7 mouse cellular contexts compared by ENCODE assay signal in genomic region chr11:102295598-102296471, GRCm38 (mm10). TPM values are rescaled to one million over a fixed set of nuclear protein-coding genes. Genes with fewer than 3 reads are reported as not detected.
DNase-seq lines count a peak whose midpoint lies in the region; ATAC-seq and TF ChIP-seq lines count a peak whose summit lies in the region.

No protein-coding gene starts in this region.

- ATAC-seq in embryonic facial prominence, embryonic 15.5 days (ENCODE audit: insufficient number of reproducible peaks, low FRiP score, low TSS enrichment, low read depth): peak; percentile 48

- dilution Hi-C loops in CH12.LX (cut with MboI; ENCODE audit: extremely low pct_ligation_motif_present, extremely low pct_unique_long_range_greater_than_20kb, low sequenced_read_pairs): no loop called here

- peak overlapping the region; percentile 86 for H3K27ac ChIP-seq in CH12.LX (ENCODE audit: insufficient read depth, low read depth)
- H3K27ac ChIP-seq in embryonic facial prominence, embryonic 15.5 days (replicated peaks): peak overlapping the region; percentile 99
- peak overlapping the region; percentile 98 for H3K27ac ChIP-seq in hindbrain, embryonic 10.5 days
- peak overlapping the region; percentile 85 for H3K27ac ChIP-seq in liver, adult 2 months (replicated peaks; ENCODE audit: insufficient read depth, low read depth, low read length)

- no peak for TF ChIP-seq RAD21 in CH12.LX (IDR thresholded peaks at IDR 0.05; ENCODE audit: low read depth, low read length)

- H3K4me2 ChIP-seq in CH12.LX (ENCODE audit: insufficient read depth, low read depth, poor library complexity, severe bottlenecking) (peak overlapping the region; percentile 80), myocyte (ENCODE audit: low read depth) (peak overlapping the region; percentile 92)
- peak overlapping the region; percentile 87 for H3K4me2 ChIP-seq in embryonic facial prominence, embryonic 15.5 days (replicated peaks)

- H3K27me3 ChIP-seq in CH12.LX (replicated peaks) (no peaks in the 10 kb centered on the region), myocyte (ENCODE audit: control insufficient read depth, insufficient read depth, insufficient read length) (no peaks in the 10 kb centered on the region)
- no peaks in the 10 kb centered on the region for H3K27me3 ChIP-seq in embryonic facial prominence, embryonic 15.5 days
- no peaks in the 10 kb centered on the region for H3K27me3 ChIP-seq in hindbrain, embryonic 10.5 days (ENCODE audit: insufficient read depth, poor library complexity, severe bottlenecking)
- H3K27me3 ChIP-seq in liver, adult 2 months (ENCODE audit: control insufficient read depth, insufficient read depth, low read length): no peaks in the 10 kb centered on the region

- no peak for TF ChIP-seq EP300 in CH12.LX (IDR thresholded peaks at IDR 0.05; ENCODE audit: low read length)

- TF ChIP-seq CTCF in CH12.LX (conservative IDR thresholded peaks at IDR 0.05 in 1 of 2, IDR thresholded peaks at IDR 0.05 in 1 of 2; ENCODE audit: low read depth in 2 of 2, low read length in 2 of 2): no peak
- no peak for TF ChIP-seq CTCF in liver, adult 2 months (IDR thresholded peaks at IDR 0.05; ENCODE audit: low read depth, low read length)

- TF ChIP-seq POLR2A in CH12.LX (IDR thresholded peaks at IDR 0.05; ENCODE audit: low read depth, low read length) (peak; percentile 6; the same call in 1 of the 2 replicates), myocyte (IDR thresholded peaks at IDR 0.05; ENCODE audit: insufficient read length, low read depth) (no peak)
- peak; percentile 24; the same call in 1 of the 2 replicates for TF ChIP-seq POLR2A in liver, adult 2 months (IDR thresholded peaks at IDR 0.05; ENCODE audit: extremely low read depth, insufficient read depth, low read length)

- H3K4me3 ChIP-seq in CH12.LX (replicated peaks in 1 of 3; ENCODE audit: low read depth in 2 of 3, low read length in 2 of 3, poor library complexity in 1 of 3) (peak overlapping the region; percentile 82 to 93 (median 88)), myocyte (peak overlapping the region; percentile 56)
- peak overlapping the region; percentile 80 for H3K4me3 ChIP-seq in embryonic facial prominence, embryonic 15.5 days (replicated peaks)
- H3K4me3 ChIP-seq in hindbrain, embryonic 10.5 days: peak overlapping the region; percentile 84
- peak overlapping the region; percentile 92 for H3K4me3 ChIP-seq in liver, adult 2 months (ENCODE audit: insufficient read depth, low read depth, low read length)

- peaks cover 13% of the 10 kb centered on the region for H3K79me2 ChIP-seq in CH12.LX (replicated peaks; ENCODE audit: control insufficient read depth, extremely low read depth, insufficient read depth, poor library complexity, severe bottlenecking)
- H3K79me2 ChIP-seq in liver, adult 2 months (ENCODE audit: control insufficient read depth, insufficient read depth, low read length): peaks cover 16% of the 10 kb centered on the region; the same call in 1 of the 2 replicates
- H3K79me2 ChIP-seq in myocyte (ENCODE audit: control insufficient read depth, insufficient read depth): peaks cover 9% of the 10 kb centered on the region

- peaks cover 30 to 42% of the 10 kb centered on the region in 2 experiments for H3K36me3 ChIP-seq in CH12.LX (replicated peaks in 1 of 2; ENCODE audit: control insufficient read depth in 1 of 2, insufficient read depth in 1 of 2, low read length in 1 of 2)
- peaks cover 33% of the 10 kb centered on the region for H3K36me3 ChIP-seq in embryonic facial prominence, embryonic 15.5 days
- peaks cover 42% of the 10 kb centered on the region for H3K36me3 ChIP-seq in hindbrain, embryonic 10.5 days
- peaks cover 12% of the 10 kb centered on the region for H3K36me3 ChIP-seq in liver, adult 2 months (ENCODE audit: control insufficient read depth, insufficient read depth, low read length)
- H3K36me3 ChIP-seq in myocyte (ENCODE audit: control insufficient read depth, insufficient read depth): peaks cover 22% of the 10 kb centered on the region

- DNase-seq in CH12.LX (ENCODE audit: extremely low read depth) (peak; percentile 58), ZHBTc4 (ENCODE audit: low read depth, low spot score) (peak; percentile 58)
- peak; percentile 81 for DNase-seq in hindbrain, embryonic 10.5 days (ENCODE audit: low spot score)
- no peak for DNase-seq in liver, adult 2 months (ENCODE audit: extremely low read depth, low read depth, low spot score)
- peak; percentile 73 to 84 for DNase-seq in thymus, postnatal 36 days

- peaks cover 12 to 47% of the 10 kb centered on the region in 2 experiments for H3K4me1 ChIP-seq in CH12.LX (ENCODE audit: control insufficient read depth in 1 of 2, insufficient read depth in 2 of 2)
- H3K4me1 ChIP-seq in embryonic facial prominence, embryonic 15.5 days: peaks cover 25% of the 10 kb centered on the region
- H3K4me1 ChIP-seq in hindbrain, embryonic 10.5 days (replicated peaks): peaks cover 43% of the 10 kb centered on the region
- H3K4me1 ChIP-seq in liver, adult 2 months (ENCODE audit: control insufficient read depth, insufficient read depth, low read length): peaks cover 14% of the 10 kb centered on the region

- WGBS in embryonic facial prominence, embryonic 15.5 days: under 1% methylated on average over 45 of the region's 73 CpGs
- under 1% methylated on average over 44 of the region's 73 CpGs for WGBS in hindbrain, embryonic 10.5 days
- under 1% methylated on average over 42 of the region's 73 CpGs for WGBS in liver, adult 2 months

- peak overlapping the region; percentile 95 for H3K9ac ChIP-seq in CH12.LX (ENCODE audit: insufficient read depth, low read depth)
- H3K9ac ChIP-seq in embryonic facial prominence, embryonic 15.5 days: peak overlapping the region; percentile 82
- peak overlapping the region; percentile 96 for H3K9ac ChIP-seq in liver, adult 2 months (ENCODE audit: low read depth, low read length)

- H3ac ChIP-seq in myocyte (ENCODE audit: control insufficient read depth, insufficient read length): peak overlapping the region; percentile 88

- H3K9me3 ChIP-seq in CH12.LX (replicated peaks; ENCODE audit: low read length): peaks cover 2% of the 10 kb centered on the region
- no peaks in the 10 kb centered on the region for H3K9me3 ChIP-seq in embryonic facial prominence, embryonic 15.5 days (replicated peaks)
- H3K9me3 ChIP-seq in hindbrain, embryonic 10.5 days: no peaks in the 10 kb centered on the region

- in situ Hi-C loops in CH12.LX (cut with MboI; ENCODE audit: low pct_ligation_motif_present, low pct_unique_long_range_greater_than_20kb, low sequenced_read_pairs): no loop called here

TF ChIP-seq in CH12.LX, 34 proteins besides CTCF, POLR2A, EP300 and RAD21 (continues in another document):
- TF ChIP-seq MXI1 (IDR thresholded peaks at IDR 0.05; ENCODE audit: low read depth, low read length): peak; percentile 60; the same call in 1 of the 2 replicates

TF ChIP-seq in myocyte, 11 proteins besides CTCF, POLR2A, EP300 and RAD21 (continues in another document):
- no peak for TF ChIP-seq CEBPB (IDR thresholded peaks at IDR 0.05; ENCODE audit: insufficient read depth, poor library complexity, severe bottlenecking)

RNA-seq across cellular contexts. Expression of gene Atxn7l3, which starts 0.6 kb away (rescaled TPM):
- 46.6 and 51.3 TPM in 2 replicates for total RNA-seq in CH12.LX (2012; rRNA removed)
- total RNA-seq in CH12.LX (2014; rRNA removed): 38.3 and 40.7 TPM in 2 replicates
- 52.0 and 59.0 TPM in 2 replicates for polyA plus RNA-seq in CH12.LX (2012; ENCODE audit: insufficient read length, low read depth)
- polyA plus RNA-seq in embryonic facial prominence, embryonic 15.5 days (2015; fragmentation: Nextera tagmentation; extraction: Ambion mirVana): 18.4 and 20.0 TPM in 2 replicates
- 16.8 and 18.7 TPM in 2 replicates for polyA plus RNA-seq in hindbrain, embryonic 10.5 days (2016; fragmentation: Nextera tagmentation; extraction: Ambion mirVana)
- 7.1 and 8.5 TPM in 2 replicates for total RNA-seq in liver, adult 2 months (2014; rRNA removed)
- 16.8 and 20.6 TPM in 2 replicates for polyA plus RNA-seq in liver, adult 2 months (2012; rRNA removed)
- polyA plus RNA-seq in myocyte (2012; fragmentation: generic; extraction: Trizol): 39.5 TPM

RNA-seq across cellular contexts. Expression of gene Tmub2, which starts 11.1 kb away (rescaled TPM):
- total RNA-seq in CH12.LX (2012; rRNA removed) (27.8 and 31.0 TPM in 2 replicates), CH12.LX (2014; rRNA removed) (24.8 and 27.0 TPM in 2 replicates)
- polyA plus RNA-seq in CH12.LX (2012; ENCODE audit: insufficient read length, low read depth) (32.4 and 32.9 TPM in 2 replicates), myocyte (2012; fragmentation: generic; extraction: Trizol) (39.5 TPM)
- polyA plus RNA-seq in embryonic facial prominence, embryonic 15.5 days (2015; fragmentation: Nextera tagmentation; extraction: Ambion mirVana): 58.3 and 59.5 TPM in 2 replicates
- 52.3 and 69.6 TPM in 2 replicates for polyA plus RNA-seq in hindbrain, embryonic 10.5 days (2016; fragmentation: Nextera tagmentation; extraction: Ambion mirVana)
- total RNA-seq in liver, adult 2 months (2014; rRNA removed): 18.1 and 19.0 TPM in 2 replicates
- 33.5 and 34.2 TPM in 2 replicates for polyA plus RNA-seq in liver, adult 2 months (2012; rRNA removed)

RNA-seq across cellular contexts. Expression of gene Ubtf, which starts 23.7 kb away (rescaled TPM):
- total RNA-seq in CH12.LX (2012; rRNA removed) (126 and 142 TPM in 2 replicates), CH12.LX (2014; rRNA removed) (89.9 and 99.8 TPM in 2 replicates)
- polyA plus RNA-seq in CH12.LX (2012; ENCODE audit: insufficient read length, low read depth) (124 and 149 TPM in 2 replicates), myocyte (2012; fragmentation: generic; extraction: Trizol) (58.6 TPM)
- polyA plus RNA-seq in embryonic facial prominence, embryonic 15.5 days (2015; fragmentation: Nextera tagmentation; extraction: Ambion mirVana): 86.6 and 87.3 TPM in 2 replicates
- polyA plus RNA-seq in hindbrain, embryonic 10.5 days (2016; fragmentation: Nextera tagmentation; extraction: Ambion mirVana): 82.6 and 91.7 TPM in 2 replicates
- 19.4 and 19.5 TPM in 2 replicates for total RNA-seq in liver, adult 2 months (2014; rRNA removed)
- polyA plus RNA-seq in liver, adult 2 months (2012; rRNA removed): 12.7 and 12.8 TPM in 2 replicates

RNA-seq across cellular contexts. Expression of gene Asb16, which starts 27.3 kb away (rescaled TPM):
- 0.04 TPM in 1 of 2 replicates, not detected in the other for total RNA-seq in CH12.LX (2012; rRNA removed)
- not detected in 2 replicates for total RNA-seq in CH12.LX (2014; rRNA removed)
- not detected in 2 replicates for polyA plus RNA-seq in CH12.LX (2012; ENCODE audit: insufficient read length, low read depth)
- polyA plus RNA-seq in embryonic facial prominence, embryonic 15.5 days (2015; fragmentation: Nextera tagmentation; extraction: Ambion mirVana): 0.12 and 0.26 TPM in 2 replicates
- 0.08 TPM in 1 of 2 replicates, not detected in the other for polyA plus RNA-seq in hindbrain, embryonic 10.5 days (2016; fragmentation: Nextera tagmentation; extraction: Ambion mirVana)
- 0.09 TPM in 1 of 2 replicates, not detected in the other for total RNA-seq in liver, adult 2 months (2014; rRNA removed)
- 0.16 and 0.20 TPM in 2 replicates for polyA plus RNA-seq in liver, adult 2 months (2012; rRNA removed)
- 5.1 TPM for polyA plus RNA-seq in myocyte (2012; fragmentation: generic; extraction: Trizol)

RNA-seq across cellular contexts. Expression of gene BC030867, which starts 47.2 kb away (rescaled TPM):
- total RNA-seq in CH12.LX (2012; rRNA removed): 25.6 and 26.2 TPM in 2 replicates
- total RNA-seq in CH12.LX (2014; rRNA removed): 9.7 and 11.4 TPM in 2 replicates
- polyA plus RNA-seq in CH12.LX (2012; ENCODE audit: insufficient read length, low read depth): 34.0 and 35.2 TPM in 2 replicates
- polyA plus RNA-seq in embryonic facial prominence, embryonic 15.5 days (2015; fragmentation: Nextera tagmentation; extraction: Ambion mirVana): 13.6 and 16.0 TPM in 2 replicates
- 20.9 and 28.3 TPM in 2 replicates for polyA plus RNA-seq in hindbrain, embryonic 10.5 days (2016; fragmentation: Nextera tagmentation; extraction: Ambion mirVana)
- 0.27 TPM in 1 of 2 replicates, not detected in the other for total RNA-seq in liver, adult 2 months (2014; rRNA removed)
- 0.20 and 0.38 TPM in 2 replicates for polyA plus RNA-seq in liver, adult 2 months (2012; rRNA removed)
- 4.4 TPM for polyA plus RNA-seq in myocyte (2012; fragmentation: generic; extraction: Trizol)
